Mouse (Mus musculus): ENCODE data around the gene Pigg.
"Not testable (repeated sequence)": the region's sequence is repeated elsewhere in the genome, so short reads cannot be mapped to it uniquely, and the experiment has no call there.

The Pigg gene

DNA sequence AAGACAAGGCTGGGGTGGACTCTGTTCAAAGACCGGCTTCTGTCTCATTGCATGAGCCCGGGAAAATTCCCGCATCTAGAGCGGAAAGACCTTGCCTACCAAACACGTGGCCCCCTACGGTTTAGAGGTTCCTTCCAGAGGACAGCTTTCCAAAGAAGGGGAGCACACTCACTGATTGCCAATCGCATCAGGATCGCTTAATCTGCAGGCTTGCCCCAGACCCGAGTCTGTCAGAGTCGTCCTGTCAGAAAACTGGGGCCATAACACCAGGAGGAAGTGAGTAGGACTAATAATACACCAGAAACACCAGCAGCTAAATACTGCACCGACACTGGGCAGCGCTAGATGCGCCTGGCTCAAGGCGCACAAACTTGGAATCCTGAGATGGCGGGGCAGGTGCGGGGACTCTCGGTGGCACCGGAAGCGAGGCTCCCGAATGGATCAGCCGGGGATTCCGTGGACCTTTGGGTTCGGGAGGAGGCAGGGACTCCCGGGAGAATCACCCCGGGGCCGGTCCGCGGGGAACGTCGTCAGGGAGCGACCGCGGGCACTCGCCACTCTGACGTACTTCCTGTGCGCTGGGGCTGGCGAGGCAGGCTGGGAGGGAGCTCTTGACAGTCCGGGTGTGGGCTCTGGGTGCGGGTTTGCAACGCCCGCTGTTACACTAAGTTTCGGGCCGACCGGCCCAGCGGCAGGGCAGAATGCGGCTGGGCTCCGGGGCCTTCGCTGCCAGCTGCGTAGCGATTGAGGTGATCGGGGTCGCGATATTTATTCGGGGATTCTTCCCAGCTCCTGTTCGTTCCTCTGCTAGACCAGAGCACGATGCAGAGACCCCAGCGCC is at the start of gene Pigg:
TSS of gene Pigg (plus strand) at position 386 of the 841 bp plus-strand sequence.
- DNase-seq (ENCODE audit: low spot score), result peak; percentile 84

DNA sequence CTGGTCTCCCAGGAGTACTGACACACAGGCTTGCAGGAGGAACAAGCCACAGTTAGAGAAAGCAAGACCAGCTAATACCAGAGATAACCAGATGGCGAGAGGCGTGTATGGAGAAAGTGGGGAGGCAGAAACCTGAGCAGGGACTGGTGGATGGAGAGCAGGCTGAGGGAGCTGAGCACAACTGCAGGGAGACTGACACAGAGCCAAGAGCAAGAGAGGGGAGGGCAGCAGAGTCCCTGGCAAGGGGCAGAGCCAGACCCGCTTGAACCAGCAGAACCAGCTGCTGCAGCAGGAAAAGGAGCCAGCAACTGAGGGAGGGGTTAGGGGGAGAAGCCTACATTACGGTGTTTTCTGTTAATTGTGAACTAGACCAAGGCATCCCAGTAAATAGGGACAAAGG is 49.7 kb upstream of the Pigg start:
- no peak for DNase-seq (ENCODE audit: low spot score)

DNA sequence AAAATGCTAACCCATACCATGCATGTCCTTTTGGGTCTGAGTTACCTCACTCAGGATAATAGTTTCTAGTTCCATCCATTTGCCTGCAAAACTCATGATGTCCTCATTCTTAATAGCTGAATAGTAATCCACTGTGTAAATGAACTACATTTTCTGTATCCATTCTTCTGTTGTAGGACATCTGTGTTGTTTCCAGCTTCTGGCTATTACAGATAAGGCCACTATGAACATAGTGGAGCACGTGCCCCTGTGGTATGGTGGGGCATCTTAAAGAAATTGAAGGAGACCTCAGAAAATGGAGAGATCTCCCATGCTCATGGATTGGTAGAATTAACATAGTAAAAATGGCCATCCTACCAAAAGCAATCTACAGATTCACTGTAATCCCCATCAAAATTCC is 48.6 kb upstream of the Pigg start:
- not testable (repeated sequence) for DNase-seq (ENCODE audit: low spot score)

DNA sequence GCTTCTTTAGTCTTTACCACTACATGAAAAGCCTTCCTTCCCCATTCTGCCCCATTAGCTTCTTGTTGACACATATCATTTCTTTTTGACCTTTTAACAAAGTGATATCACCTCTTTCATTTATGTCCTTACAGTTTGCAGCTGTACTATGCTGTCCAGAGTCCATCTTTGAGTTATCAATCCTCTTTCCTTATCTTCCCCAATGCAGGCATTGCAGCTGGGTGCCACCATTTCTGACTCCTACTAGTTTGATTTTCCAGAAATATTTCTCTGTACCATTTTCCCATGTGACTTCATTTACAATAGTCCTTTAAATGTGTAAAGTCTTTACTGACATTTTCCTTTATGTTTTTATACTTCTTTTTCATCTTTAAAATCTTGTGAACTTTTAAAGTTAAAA is 45.4 kb upstream of the Pigg start:
- no peak for DNase-seq (ENCODE audit: low spot score)

DNA sequence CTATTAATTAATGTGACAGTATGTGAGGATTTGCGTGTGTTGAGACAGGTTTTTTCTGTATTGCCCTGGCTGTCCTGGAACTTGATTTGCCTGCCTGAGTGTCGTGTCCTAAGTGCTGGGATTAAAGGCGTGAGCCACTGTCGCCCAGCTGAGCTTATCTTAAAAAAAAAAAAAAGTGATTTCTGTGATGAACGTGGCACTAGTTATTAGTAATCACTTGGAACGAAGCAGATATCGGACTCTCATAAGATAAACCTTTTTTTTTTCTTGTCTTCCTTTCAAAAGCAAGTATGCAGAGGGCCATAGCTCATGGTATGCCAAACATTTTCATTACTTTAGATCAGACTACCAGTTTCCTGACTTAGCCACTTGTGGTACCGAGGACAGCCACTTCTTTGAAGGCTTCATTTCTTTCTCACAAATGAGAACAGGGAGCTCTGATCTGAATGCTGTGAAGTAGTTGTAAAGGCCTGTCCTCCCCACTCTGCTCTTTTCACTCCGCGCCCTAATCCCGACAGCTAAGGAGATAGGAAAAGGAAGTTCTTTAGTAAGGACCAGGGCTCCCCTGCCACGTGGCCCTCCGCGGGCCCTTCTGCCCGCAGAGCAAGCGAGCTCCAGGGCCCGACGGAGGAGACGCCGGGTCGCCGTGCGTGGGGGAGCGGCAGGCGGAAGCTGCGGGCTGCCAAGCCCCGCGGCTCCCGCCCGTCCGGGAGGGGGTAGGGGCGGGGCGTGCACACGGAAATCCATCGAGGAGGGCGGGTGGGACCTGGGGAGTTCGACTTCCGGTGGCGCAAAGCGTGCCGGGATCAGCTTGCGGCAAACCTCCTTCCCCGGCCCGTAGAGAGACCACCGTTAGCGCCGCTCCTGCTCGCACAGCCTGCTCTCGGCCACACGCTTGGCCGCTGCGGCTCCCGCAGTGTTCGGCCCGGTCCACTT is 44.0 kb upstream of the Pigg start, which contains the start of gene Dr1:
TSS of gene Dr1 (plus strand) at position 771 of the 936 bp plus-strand sequence.
- peak; percentile 83 for DNase-seq (ENCODE audit: low spot score)

DNA sequence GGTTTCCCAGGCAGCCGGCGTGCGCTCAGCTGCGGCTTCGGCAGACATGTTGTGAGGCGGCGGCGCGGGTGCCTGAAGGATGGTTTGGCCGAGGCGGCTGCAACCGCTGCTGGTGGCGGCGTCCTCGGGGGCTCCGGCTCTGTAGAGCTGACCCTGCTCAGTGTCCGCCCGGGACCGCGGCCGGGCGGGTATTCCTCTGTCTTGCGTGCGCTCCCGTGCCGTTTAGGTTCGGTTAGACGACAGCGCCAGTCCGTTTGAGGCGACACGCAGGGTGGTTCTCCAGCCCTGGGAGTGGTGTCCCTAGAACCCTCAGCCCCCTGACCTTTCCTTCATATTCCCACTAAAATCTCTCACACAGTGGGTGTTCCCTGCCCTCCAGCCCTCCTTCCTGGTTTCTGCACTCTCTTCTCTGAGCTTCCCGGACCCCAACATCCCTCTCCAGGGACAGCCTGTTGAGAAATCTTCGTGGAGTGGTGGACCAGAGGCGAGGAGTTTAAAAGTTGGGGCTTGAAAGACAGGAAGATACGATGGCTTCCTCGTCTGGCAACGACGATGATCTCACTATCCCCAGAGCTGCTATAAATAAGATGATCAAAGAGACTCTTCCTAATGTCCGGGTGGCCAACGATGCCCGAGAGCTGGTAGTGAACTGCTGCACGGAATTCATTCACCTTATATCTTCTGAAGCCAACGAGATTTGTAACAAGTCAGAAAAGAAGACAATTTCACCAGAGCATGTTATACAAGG is 43.2 kb upstream of the Pigg start:
- no peak for DNase-seq (ENCODE audit: low spot score)

DNA sequence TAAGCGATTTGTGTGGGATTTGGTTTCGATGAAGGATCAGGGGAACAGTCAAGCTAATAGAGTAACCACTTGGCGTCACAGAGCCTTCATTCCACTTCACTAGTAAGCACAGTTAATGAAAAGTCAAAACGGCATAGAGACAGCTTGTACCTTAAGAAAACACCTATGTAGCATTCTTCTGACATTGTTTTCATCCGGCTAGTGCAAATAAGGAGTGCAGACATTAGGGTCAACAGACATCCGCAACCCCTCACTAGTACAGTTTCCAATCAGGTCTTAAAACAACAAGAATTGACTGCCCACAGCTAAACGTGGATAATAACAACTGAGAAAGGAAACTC is 42.6 kb upstream of the Pigg start:
- DNase-seq (ENCODE audit: low spot score), result no peak

DNA sequence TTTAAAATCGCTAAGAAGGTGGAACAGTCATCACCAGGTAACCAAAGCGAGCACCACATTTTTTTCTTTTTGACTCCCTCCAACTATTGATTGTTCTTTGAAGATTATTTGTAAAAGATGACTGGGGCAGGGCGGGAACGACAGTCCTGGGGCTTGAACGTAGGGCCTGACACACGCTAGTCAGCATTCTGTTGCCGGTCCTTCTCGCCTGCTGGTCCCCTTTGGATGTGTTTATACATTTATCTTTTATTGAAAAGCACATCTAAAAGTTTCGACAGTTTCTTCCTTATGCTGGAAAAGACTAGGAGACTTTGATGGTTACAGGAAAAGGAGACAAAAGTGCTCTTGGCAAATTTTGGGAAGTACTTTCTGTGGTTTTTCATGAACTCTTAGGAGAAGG is 42.0 kb upstream of the Pigg start:
- no peak for DNase-seq (ENCODE audit: low spot score)

DNA sequence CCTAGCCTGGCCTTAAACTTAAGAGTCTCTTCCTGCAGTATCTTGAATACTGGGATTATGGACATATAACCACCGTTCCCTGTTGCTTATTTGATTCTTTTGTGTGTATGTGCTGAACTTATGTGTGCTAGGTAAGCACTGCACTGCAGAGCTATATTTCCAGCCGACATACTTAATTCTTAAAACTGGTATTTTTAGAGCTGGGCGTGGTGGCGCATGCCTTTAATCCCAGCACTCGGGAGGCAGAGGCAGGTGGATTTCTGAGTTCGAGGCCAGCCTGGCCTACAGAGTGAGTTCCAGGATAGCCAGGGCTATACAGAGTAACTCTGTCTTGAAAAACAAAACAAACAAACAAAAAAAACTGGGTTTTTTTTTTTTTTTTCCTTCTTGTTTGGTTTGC is 41.1 kb upstream of the Pigg start:
- not testable (repeated sequence) for DNase-seq (ENCODE audit: low spot score)

DNA sequence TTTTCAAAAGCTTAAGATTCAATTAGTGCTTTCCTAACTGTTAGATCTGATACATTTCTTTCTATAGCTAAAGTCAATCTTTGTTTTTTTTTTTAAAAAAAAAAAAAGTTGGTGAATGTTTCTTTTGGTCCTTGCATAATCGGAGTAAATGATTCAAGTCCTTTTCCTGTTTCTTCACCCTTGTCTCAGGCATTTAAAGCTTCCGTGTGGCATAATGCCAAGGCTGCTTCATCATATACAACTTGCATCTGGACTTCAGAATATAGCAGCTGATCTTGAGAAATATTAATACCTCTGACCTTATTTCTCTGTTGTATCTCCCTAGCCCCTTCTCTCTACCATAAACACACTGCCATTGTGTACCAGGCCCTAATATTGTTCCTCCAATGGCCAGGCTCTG is 25.5 kb upstream of the Pigg start:
- DNase-seq (ENCODE audit: low spot score), result no peak

DNA sequence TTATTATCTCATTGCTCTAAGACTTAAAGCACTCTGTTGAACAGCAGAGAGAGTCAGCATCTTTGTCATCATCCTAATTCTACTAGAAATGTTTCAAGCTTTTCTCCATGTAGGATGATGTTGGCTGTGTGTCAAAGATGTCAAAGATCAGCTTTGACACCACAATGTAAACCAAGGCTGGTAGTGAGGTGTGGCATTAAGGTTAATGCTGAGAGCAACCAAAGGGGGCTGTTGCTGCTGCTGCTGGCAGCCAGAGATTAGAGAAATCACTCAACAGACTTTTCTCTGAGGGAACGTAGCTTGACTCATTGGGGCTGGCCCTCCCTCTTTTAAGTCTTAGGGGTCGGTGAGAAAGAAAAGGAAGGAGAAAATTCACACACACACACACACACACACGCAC is 10.8 kb upstream of the Pigg start:
- DNase-seq (ENCODE audit: low spot score), result no peak

DNA sequence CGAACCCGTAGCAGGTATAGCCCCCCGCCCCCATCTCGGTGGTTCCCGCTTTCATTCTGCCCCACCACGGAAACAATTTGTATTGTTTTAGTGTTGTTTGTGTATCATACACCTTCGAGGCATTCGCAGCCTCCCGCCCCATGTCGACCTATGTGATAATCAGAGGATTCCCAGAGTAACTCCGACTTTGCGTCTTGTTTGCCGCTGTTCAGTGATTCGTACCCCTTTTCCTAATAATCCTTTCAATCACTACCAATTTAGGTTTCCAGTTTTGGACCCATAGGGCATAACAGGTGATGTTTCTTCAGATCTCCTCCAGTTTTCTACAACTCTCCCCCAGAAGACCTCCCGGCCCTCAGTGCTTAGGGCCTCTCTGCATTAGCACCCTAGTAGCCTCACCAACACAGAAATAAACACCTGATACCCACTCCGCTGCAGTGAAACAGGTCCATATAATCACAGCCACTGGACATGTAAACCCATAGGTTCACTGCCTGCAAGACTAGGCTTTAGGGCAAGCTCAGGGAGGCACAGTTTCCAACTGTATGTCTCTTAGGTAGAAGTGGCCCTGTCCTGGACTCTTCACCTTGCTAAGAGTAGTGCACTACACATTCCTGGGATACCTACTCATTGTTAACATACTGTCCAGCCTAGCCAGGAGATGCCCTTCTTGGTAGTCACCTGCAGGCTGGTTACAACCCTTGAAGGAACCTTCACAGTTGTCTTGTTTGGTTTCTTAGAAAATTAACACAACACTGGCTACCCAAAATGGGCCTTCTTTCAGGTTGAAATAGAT is 854 bp downstream of the Pigg start:
- no peak for DNase-seq (ENCODE audit: low spot score)

DNA sequence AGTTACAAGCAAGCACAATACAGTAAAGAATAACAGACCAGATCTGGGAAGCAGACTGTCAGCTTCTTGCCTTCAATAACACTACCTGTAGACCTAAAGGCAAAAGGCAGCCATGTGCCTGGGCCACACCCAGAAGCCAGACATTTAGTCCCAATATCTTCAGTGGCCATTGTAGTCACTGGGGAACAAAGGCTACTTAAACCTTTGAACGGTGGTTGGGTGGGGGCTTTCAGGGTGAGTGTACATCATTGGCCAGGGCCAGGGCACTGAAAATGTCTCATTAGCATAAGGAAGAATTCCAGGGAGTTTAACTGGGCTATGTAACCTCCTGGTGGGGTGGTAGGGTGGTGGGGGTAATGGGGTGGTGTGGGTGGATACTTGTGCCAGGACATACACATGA is 18.6 kb downstream of the Pigg start:
- no peak for DNase-seq (ENCODE audit: low spot score)

DNA sequence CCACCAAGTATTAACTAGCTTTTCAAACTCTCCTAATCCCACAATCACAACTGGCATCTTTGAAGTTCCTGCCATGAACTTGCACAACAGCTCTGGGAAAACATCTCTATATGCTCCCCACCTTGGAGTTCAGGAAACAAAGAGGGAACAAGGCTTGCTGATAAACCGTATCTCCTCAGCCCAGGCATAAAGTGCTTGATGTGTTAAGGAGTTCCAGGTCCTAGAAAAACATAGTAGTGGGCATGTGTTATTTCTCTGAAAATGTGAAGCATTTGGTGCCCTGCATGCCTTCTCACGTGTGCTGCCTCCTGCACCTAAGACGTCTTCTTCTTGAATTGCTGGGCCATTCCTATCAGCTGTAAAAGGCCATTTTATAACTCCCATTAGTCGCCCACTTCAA is 25.0 kb downstream of the Pigg start:
- no peak for DNase-seq (ENCODE audit: low spot score)

DNA sequence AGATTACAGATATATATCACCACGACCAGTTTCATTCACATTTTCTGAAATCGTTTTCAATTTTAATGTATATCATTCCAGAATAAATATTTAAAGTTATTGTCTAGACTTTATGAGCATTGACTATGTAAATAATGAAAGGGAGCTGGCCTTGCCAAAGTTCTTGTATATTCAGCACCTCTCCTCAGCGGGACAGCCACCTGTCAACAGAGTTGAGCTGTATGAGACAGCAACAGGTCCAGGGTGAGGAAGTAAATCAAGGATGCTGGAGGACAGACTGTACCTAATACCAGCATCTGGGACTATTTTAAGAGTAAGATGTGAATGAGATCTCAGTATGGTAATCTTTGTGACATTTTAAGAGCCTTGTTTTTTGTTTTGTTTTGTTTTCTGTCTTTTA is 25.6 kb downstream of the Pigg start:
- DNase-seq (ENCODE audit: low spot score), result no peak

DNA sequence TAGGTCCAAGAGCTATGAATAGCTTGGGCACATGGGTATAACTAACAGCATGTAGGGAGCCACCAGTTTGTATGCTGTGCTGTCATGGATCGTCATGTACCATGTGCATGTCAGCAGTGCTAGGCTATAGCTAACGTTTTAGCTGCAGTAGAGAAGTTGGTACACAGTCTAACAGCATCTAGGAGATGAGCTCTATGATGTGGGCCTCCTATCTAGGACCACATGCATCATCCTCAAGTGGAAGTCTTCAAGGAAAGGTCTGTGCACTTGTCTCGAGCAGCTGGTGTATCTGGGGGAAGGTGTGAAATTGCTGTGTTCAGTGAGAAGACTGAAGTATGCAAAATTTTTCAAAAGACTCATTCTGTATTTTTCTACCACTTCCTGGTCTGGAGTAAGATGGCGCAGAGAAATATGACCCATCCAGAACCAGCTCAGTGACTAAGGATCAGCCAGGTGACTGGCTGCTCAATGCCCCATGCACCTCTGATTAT is 31.3 kb downstream of the Pigg start:
- DNase-seq (ENCODE audit: low spot score), result no peak

DNA sequence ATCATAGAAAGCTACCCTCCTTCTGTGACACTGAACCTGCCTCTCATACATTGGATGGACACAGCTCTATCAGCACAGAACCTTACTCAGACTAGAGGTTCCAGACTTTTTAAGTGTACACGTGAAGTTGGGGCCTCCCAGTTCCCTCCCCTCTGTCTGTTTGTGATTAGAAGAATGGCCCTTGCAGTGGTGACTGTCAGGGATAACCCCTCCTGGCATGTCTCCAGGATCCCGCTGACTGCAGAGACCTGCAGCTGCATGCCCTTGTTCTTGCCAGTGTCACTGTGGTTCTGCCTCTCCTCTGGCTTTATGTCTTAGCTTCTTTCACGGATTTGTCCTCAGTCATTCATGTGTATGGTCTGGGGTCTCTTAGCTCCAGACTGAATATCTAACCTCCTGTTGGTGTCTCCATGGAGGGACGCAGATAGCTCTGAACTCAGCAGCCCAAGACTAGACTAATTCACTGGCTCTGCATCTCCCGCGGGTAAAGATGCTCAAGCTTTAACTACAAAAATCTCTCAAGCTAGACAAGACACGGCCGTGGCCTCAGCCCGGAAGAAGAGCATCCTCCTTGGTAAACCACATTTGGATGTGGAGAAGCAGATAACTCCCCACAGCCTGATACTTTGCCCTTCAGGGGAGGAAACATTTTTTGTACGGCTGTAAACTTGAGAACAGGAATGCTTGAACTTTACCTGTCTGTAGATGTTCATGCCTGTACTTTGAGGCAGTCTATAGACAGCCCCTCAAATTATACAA is 33.1 kb downstream of the Pigg start:
- DNase-seq (ENCODE audit: low spot score), result no peak

DNA sequence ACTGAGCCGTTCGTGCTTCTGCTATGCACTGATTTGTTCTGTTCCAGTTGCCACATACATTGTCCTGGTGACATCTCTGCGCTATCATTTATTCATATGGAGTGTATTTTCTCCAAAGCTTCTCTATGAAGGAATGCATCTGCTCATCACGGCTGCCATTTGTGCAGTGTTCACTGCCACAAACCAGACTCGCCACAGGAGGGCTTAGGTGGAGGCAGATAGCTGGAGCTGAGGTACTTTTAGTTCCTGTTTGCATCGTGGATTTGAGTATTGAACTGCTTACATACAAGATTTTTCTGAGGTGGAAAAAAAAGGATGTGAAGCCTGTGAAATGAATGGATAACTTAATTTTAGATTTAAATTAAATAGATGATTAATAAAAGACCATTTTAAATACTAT is 35.4 kb downstream of the Pigg start:
- DNase-seq (ENCODE audit: low spot score), result no peak

DNA sequence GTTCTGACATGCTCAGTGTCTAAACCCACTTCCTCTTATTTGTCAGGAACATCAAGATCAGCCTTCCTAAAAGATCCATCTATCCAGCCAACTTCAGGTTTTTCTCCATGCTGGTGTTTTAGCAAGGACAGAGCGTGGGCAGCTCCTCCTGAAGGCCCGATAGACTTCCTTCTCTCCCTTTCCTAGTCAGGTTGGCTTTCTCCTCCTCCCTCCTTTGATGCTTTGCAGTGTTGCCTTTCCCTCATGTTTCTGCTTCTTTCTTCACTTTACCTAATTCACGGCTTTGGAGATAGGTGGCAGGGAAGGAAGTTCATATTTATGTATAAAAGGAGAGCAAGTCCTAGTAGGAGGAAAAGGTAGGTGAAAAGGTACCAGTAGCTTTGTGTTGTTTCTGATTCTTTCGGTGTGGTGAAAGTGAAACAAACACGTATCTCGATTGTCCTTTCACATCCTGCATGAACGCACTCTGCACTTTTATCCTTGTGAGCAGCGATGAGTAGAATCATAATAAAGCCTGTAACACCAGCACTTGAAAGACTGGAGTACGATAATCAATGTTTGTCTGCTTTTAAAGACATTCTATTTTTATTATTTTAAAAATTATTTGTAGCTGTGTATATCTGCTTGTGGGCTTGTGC is 37.2 kb downstream of the Pigg start:
- DNase-seq (ENCODE audit: low spot score), result no peak

DNA sequence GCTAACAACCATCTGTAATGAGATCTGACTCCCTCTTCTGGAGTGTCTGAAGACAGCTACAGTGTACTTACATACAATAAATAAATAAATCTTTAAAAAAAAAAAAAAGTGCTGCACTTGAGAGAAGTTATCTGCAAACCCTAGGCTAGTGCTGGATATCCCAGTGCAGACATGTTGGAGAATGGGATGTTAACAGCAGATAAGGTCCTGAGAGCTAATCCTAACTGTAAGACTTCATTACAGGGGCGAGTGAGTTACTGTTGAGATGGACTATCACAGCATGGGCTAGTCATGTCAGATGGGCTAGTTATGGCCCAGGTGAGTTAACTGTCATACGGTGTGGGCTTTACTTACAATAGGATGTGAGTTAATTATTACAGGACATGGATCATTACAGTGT is 41.6 kb downstream of the Pigg start:
- DNase-seq (ENCODE audit: low spot score), result no peak
